In genomic region chr7:132823832-132824231, GRCm38 (mm10) we compare ENCODE assay signal across 21 mouse cellular contexts. TPM values are rescaled to one million over a fixed set of nuclear protein-coding genes. Genes with fewer than 3 reads are reported as not detected.
DNase-seq lines count a peak whose midpoint lies in the region; ATAC-seq and TF ChIP-seq lines count a peak whose summit lies in the region.
"Had no signal": no experiment of that assay in that cellular context is flagged by ENCODE, and none has a peak within 500 bp of the region (broad histone marks: within the 10 kb centered on the region; RNA-seq: fewer than 3 reads in every experiment).

No protein-coding gene starts in this region.

- no peaks in the 10 kb centered on the region for H3K27me3 ChIP-seq in forebrain, embryonic 14.5 days (replicated peaks; ENCODE audit: control insufficient read depth, insufficient read depth, low read length)
- no peaks in the 10 kb centered on the region for H3K27me3 ChIP-seq in forebrain, embryonic 12.5 days
- H3K27me3 ChIP-seq in midbrain, embryonic 14.5 days (ENCODE audit: control insufficient read depth, insufficient read depth, low read length): no peaks in the 10 kb centered on the region
- H3K27me3 ChIP-seq: embryonic facial prominence, embryonic 13.5 days; embryonic facial prominence, embryonic 15.5 days; Patski had no signal

- intact Hi-C loops in left cerebral cortex, adult 2 months (cut with DNase I): no loop called here
- intact Hi-C loops in left cerebral cortex, postnatal 10 days (cut with DNase I): no loop called here

- ATAC-seq in forebrain, embryonic 14.5 days: peak; percentile 65; the same call in 1 of the 2 replicates
- no peak for ATAC-seq in forebrain, embryonic 12.5 days (ENCODE audit: low FRiP score)
- ATAC-seq in midbrain, embryonic 14.5 days (ENCODE audit: low FRiP score, low TSS enrichment): no peak
- ATAC-seq: forebrain, postnatal 0 days; Patski had no signal

- no peak for DNase-seq in forebrain, embryonic 14.5 days (ENCODE audit: low spot score)
- no peak for DNase-seq in left cerebral cortex, adult 2 months (ENCODE audit: extremely low spot score in 1 of 2, low spot score in 2 of 2)
- no peak for DNase-seq in left cerebral cortex, postnatal 10 days (ENCODE audit: extremely low spot score in 1 of 2, low spot score in 2 of 2)
- DNase-seq in brain, embryonic 14.5 days (ENCODE audit: low read depth): peak; percentile 61
- no peak for DNase-seq in midbrain, embryonic 14.5 days
- DNase-seq in embryo, embryonic 11 days: no peak
- DNase-seq: adrenal gland, adult 8-10 months; adrenal gland, postnatal 14 days; adrenal gland, postnatal 36 days; cerebellum, adult 11 months; cerebellum, adult 18-20 months; cerebellum, adult 8-10 months; cerebellum, adult 9-11 months; cerebellum, postnatal 14 days; cerebellum, postnatal 36 days; forebrain, postnatal 0 days had no signal

- H3K4me2 ChIP-seq in forebrain, embryonic 14.5 days (ENCODE audit: low read length): no peak overlapping the region
- no peak overlapping the region for H3K4me2 ChIP-seq in forebrain, embryonic 12.5 days
- no peak overlapping the region for H3K4me2 ChIP-seq in midbrain, embryonic 14.5 days (ENCODE audit: low read length)
- H3K4me2 ChIP-seq: embryonic facial prominence, embryonic 13.5 days; embryonic facial prominence, embryonic 15.5 days had no signal

- peaks cover 36% of the 10 kb centered on the region for H3K36me3 ChIP-seq in forebrain, embryonic 14.5 days (ENCODE audit: control insufficient read depth, insufficient read depth, low read length)
- H3K36me3 ChIP-seq in forebrain, embryonic 12.5 days (replicated peaks): peaks cover 27% of the 10 kb centered on the region
- H3K36me3 ChIP-seq in macrophage (ENCODE audit: inconsistent target): no peaks in the 10 kb centered on the region
- H3K36me3 ChIP-seq in midbrain, embryonic 14.5 days (ENCODE audit: control insufficient read depth, insufficient read depth, low read length): peaks cover 35% of the 10 kb centered on the region

- H3K27ac ChIP-seq in forebrain, embryonic 14.5 days (ENCODE audit: low read depth, low read length): 0 out of 2 replicates have a peak overlapping the region, but pooled peaks have one; percentile 39
- no peak overlapping the region for H3K27ac ChIP-seq in forebrain, embryonic 12.5 days
- 0 out of 2 replicates have a peak overlapping the region, but pooled peaks have one; percentile 10 for H3K27ac ChIP-seq in left cerebral cortex, adult 2 months
- 0 out of 2 replicates have a peak overlapping the region, but pooled peaks have one; percentile 1 for H3K27ac ChIP-seq in macrophage
- H3K27ac ChIP-seq in midbrain, embryonic 14.5 days (replicated peaks; ENCODE audit: low read depth, low read length): no peak overlapping the region
- H3K27ac ChIP-seq: embryonic facial prominence, embryonic 13.5 days; embryonic facial prominence, embryonic 15.5 days had no signal

- TF ChIP-seq POLR2A in brain, embryonic 14.5 days (IDR thresholded peaks at IDR 0.05; ENCODE audit: borderline replicate concordance, extremely low read depth, insufficient read depth, insufficient read length, poor library complexity, severe bottlenecking): no peak

- H3K4me1 ChIP-seq in forebrain, embryonic 14.5 days (ENCODE audit: control insufficient read depth, insufficient read depth, low read length): peaks cover 7% of the 10 kb centered on the region; the same call in 1 of the 2 replicates
- peaks cover 28% of the 10 kb centered on the region; the same call in 1 of the 2 replicates for H3K4me1 ChIP-seq in forebrain, embryonic 12.5 days
- H3K4me1 ChIP-seq in midbrain, embryonic 14.5 days (ENCODE audit: control insufficient read depth, insufficient read depth, low read length): no peaks in the 10 kb centered on the region
- H3K4me1 ChIP-seq: embryonic facial prominence, embryonic 13.5 days; embryonic facial prominence, embryonic 15.5 days had no signal

- no peak overlapping the region for H3K9ac ChIP-seq in forebrain, embryonic 14.5 days (ENCODE audit: low read length)
- H3K9ac ChIP-seq in forebrain, embryonic 12.5 days: no peak overlapping the region
- no peak overlapping the region for H3K9ac ChIP-seq in midbrain, embryonic 14.5 days (replicated peaks; ENCODE audit: low read length)
- H3K9ac ChIP-seq: embryonic facial prominence, embryonic 13.5 days; embryonic facial prominence, embryonic 15.5 days; forebrain, postnatal 0 days had no signal

- no peak overlapping the region for H3K4me3 ChIP-seq in forebrain, embryonic 14.5 days (ENCODE audit: low read depth, low read length)
- no peak overlapping the region for H3K4me3 ChIP-seq in forebrain, embryonic 12.5 days (replicated peaks)
- no peak overlapping the region for H3K4me3 ChIP-seq in left cerebral cortex, adult 2 months
- no peak overlapping the region for H3K4me3 ChIP-seq in macrophage (ENCODE audit: inconsistent target)
- no peak overlapping the region for H3K4me3 ChIP-seq in midbrain, embryonic 14.5 days (replicated peaks; ENCODE audit: low read depth, low read length)
- H3K4me3 ChIP-seq: embryonic facial prominence, embryonic 13.5 days; embryonic facial prominence, embryonic 15.5 days had no signal

- no peaks in the 10 kb centered on the region for H3K79me2 ChIP-seq in macrophage (ENCODE audit: inconsistent target)

- no peaks in the 10 kb centered on the region for H3K9me3 ChIP-seq in forebrain, embryonic 14.5 days (replicated peaks; ENCODE audit: control insufficient read depth, low read length)
- H3K9me3 ChIP-seq in forebrain, embryonic 12.5 days: no peaks in the 10 kb centered on the region
- H3K9me3 ChIP-seq in midbrain, embryonic 14.5 days (ENCODE audit: control insufficient read depth, low read length): no peaks in the 10 kb centered on the region
- H3K9me3 ChIP-seq: embryonic facial prominence, embryonic 13.5 days; embryonic facial prominence, embryonic 15.5 days had no signal

- no peak for TF ChIP-seq CTCF in left cerebral cortex, adult 2 months (IDR thresholded peaks at IDR 0.05)
- TF ChIP-seq CTCF in brain, embryonic 14.5 days (IDR thresholded peaks at IDR 0.05; ENCODE audit: borderline replicate concordance, extremely low read depth, insufficient read depth, insufficient read length): no peak

RNA-seq across cellular contexts. Expression of gene Fam53b, which starts 10.1 kb away (rescaled TPM):
- 17.1 and 25.1 TPM in 2 replicates for polyA plus RNA-seq in forebrain, embryonic 14.5 days (2014; fragmentation: Nextera tagmentation; extraction: Ambion mirVana)
- 41.7 and 47.7 TPM in 2 replicates for polyA plus RNA-seq in forebrain, embryonic 12.5 days (2016; fragmentation: Nextera tagmentation; extraction: Ambion mirVana)
- total RNA-seq in left cerebral cortex, adult 2 months (2021): 10 to 100 TPM; 57.1 to 75.2 TPM
- 10 to 100 TPM; 13.9 to 14.5 TPM for total RNA-seq in left cerebral cortex, postnatal 10 days (2021)
- 14.8 and 16.1 TPM in 2 replicates for polyA plus RNA-seq in brain, embryonic 14.5 days (2012; rRNA removed)
- total RNA-seq in macrophage (2018; cell fraction: chromatin; rRNA removed): 100 to 1,000 TPM in 13 of 26 experiments, 10 to 100 TPM in 13; 24.2 to 164 (median 103) TPM
- total RNA-seq in macrophage (2018; cell fraction: cytosol; rRNA removed): 10 to 100 TPM; 11.4 to 67.0 (median 51.9) TPM
- total RNA-seq in macrophage (2018; cell fraction: nucleus; rRNA removed): 100 to 1,000 TPM in 8 of 26 experiments, 10 to 100 TPM in 18; 21.6 to 149 (median 81.0) TPM
- polyA plus RNA-seq in macrophage (2018): 28.5 to 45.3 TPM (median 29.8 TPM) in 3 replicates
- polyA plus RNA-seq in midbrain, embryonic 14.5 days (2014; fragmentation: Nextera tagmentation; extraction: Ambion mirVana): 9.3 and 15.5 TPM in 2 replicates

RNA-seq across cellular contexts. Expression of gene Eef1akmt2, which starts 28.6 kb away (rescaled TPM):
- 99.8 and 110 TPM in 2 replicates for polyA plus RNA-seq in forebrain, embryonic 14.5 days (2014; fragmentation: Nextera tagmentation; extraction: Ambion mirVana)
- 93.6 and 93.7 TPM in 2 replicates for polyA plus RNA-seq in forebrain, embryonic 12.5 days (2016; fragmentation: Nextera tagmentation; extraction: Ambion mirVana)
- 10 to 100 TPM; 33.2 to 33.8 TPM for total RNA-seq in left cerebral cortex, adult 2 months (2021)
- total RNA-seq in left cerebral cortex, postnatal 10 days (2021): 10 to 100 TPM; 36.6 to 41.6 TPM
- 54.4 and 61.7 TPM in 2 replicates for polyA plus RNA-seq in brain, embryonic 14.5 days (2012; rRNA removed)
- 10 to 100 TPM; 16.6 to 67.7 (median 39.8) TPM for total RNA-seq in macrophage (2018; cell fraction: chromatin; rRNA removed)
- 10 to 100 TPM in 25 of 26 experiments, 1 to 10 TPM in 1; 9.6 to 21.4 (median 15.7) TPM for total RNA-seq in macrophage (2018; cell fraction: cytosol; rRNA removed)
- total RNA-seq in macrophage (2018; cell fraction: nucleus; rRNA removed): 10 to 100 TPM; 12.7 to 46.5 (median 25.2) TPM
- polyA plus RNA-seq in macrophage (2018): 15.2 to 18.8 TPM (median 17.1 TPM) in 3 replicates
- 90.0 and 92.6 TPM in 2 replicates for polyA plus RNA-seq in midbrain, embryonic 14.5 days (2014; fragmentation: Nextera tagmentation; extraction: Ambion mirVana)

RNA-seq across cellular contexts. Expression of gene Abraxas2, which starts 35.2 kb away (rescaled TPM):
- polyA plus RNA-seq in forebrain, embryonic 14.5 days (2014; fragmentation: Nextera tagmentation; extraction: Ambion mirVana): 35.9 and 45.5 TPM in 2 replicates
- 37.2 and 38.7 TPM in 2 replicates for polyA plus RNA-seq in forebrain, embryonic 12.5 days (2016; fragmentation: Nextera tagmentation; extraction: Ambion mirVana)
- total RNA-seq in left cerebral cortex, adult 2 months (2021): 10 to 100 TPM; 26.6 to 27.6 TPM
- 10 to 100 TPM; 23.8 to 27.6 TPM for total RNA-seq in left cerebral cortex, postnatal 10 days (2021)
- 23.0 and 26.6 TPM in 2 replicates for polyA plus RNA-seq in brain, embryonic 14.5 days (2012; rRNA removed)
- 100 to 1,000 TPM in 6 of 26 experiments, 10 to 100 TPM in 20; 38.2 to 126 (median 79.0) TPM for total RNA-seq in macrophage (2018; cell fraction: chromatin; rRNA removed)
- total RNA-seq in macrophage (2018; cell fraction: cytosol; rRNA removed): 10 to 100 TPM; 38.1 to 64.3 (median 54.7) TPM
- total RNA-seq in macrophage (2018; cell fraction: nucleus; rRNA removed): 100 to 1,000 TPM in 1 of 26 experiments, 10 to 100 TPM in 25; 31.4 to 113 (median 66.4) TPM
- 45.4 to 73.6 TPM (median 47.0 TPM) in 3 replicates for polyA plus RNA-seq in macrophage (2018)
- 40.0 and 42.6 TPM in 2 replicates for polyA plus RNA-seq in midbrain, embryonic 14.5 days (2014; fragmentation: Nextera tagmentation; extraction: Ambion mirVana)

Comparison
In these comparisons a context has a peak if more than half of its experiments do, and no peak if none do; other contexts are left out.
1. H3K27ac ChIP-seq: peak in forebrain, embryonic 14.5 days (single experiment), left cerebral cortex, adult 2 months (single experiment) and macrophage (single experiment); none in forebrain, embryonic 12.5 days (single experiment) and midbrain, embryonic 14.5 days (single experiment).